Mouse (Mus musculus) skeletal muscle tissue, adult 2 months (tissue): ENCODE results near the gene Aqp11.

ENCODE experiments used
- DNase-seq: peaks from one replicate; pipeline ENCODE4 v3.0.0-alpha.2; 2012; ENCODE audit warnings: low read depth, low spot score

Aqp11 gene

DNA sequence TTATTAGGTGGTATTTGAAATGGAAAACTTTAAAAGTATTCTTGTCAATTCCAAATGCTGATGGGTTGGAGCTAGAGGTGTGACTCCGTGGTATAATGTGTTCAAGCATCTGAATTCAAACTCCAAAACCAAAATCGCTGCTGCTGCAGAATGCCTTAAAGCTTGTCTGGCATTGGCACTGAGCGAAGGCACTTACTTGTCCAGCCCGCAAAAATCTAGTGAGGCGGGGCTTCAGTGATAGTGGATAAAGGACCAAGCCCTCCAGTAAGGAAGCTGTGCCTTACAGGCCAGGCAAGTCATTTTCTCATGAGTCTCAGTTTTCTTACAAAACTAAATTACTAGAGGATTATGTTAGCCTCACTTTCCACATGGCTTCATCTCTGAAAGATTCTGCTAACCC, 30.3 kb downstream of the Aqp11 start:
- no peak for DNase-seq

GRCm38 (mm10) chr7:97707123-97707522, 31.0 kb downstream of the Aqp11 start:
- peak; percentile 29 for DNase-seq

GRCm38 (mm10) chr7:97701106-97701505, 37.0 kb downstream of the Aqp11 start:
- no peak for DNase-seq

DNA sequence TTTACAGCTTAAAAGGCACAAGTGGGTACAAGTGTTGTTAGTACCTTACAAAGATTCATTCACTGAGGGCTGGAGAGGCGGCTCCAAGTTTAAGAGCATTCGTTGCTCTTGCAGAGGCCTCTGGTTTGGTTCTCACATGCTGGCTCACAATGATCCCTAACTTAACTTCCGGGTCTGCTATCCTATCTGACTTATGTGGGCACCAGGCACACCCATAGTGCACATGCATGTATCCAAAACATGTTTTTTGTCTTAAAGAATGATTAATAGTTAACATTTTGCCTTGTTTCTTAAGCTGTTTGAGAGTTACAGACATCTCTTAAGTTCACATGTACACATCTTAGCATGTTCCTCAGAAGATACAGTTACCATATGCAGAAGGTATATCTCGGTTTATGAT, 37.9 kb downstream of the Aqp11 start:
- no peak for DNase-seq

- DNase-seq, result peak; percentile 83
Measured at GRCm38 (mm10) chr7:97696506-97697254, 41.4 kb downstream of the Aqp11 start, which contains the start of gene Clns1a. TSS of gene Clns1a (plus strand) at chr7:97696634.

- DNase-seq, result no peak
Measured at GRCm38 (mm10) chr7:97696133-97696505, 42.0 kb downstream of the Aqp11 start.

GRCm38 (mm10) chr7:97695441-97695840, 42.6 kb downstream of the Aqp11 start:
- no peak for DNase-seq

- no peak for DNase-seq
Measured at GRCm38 (mm10) chr7:97687831-97688230, 50.3 kb downstream of the Aqp11 start.

- DNase-seq, result no peak
Measured at GRCm38 (mm10) chr7:97679239-97679638, 58.9 kb downstream of the Aqp11 start.
